Mouse (Mus musculus) small intestine, adult 2 months (tissue): ENCODE measurements at regions not wholly inside any gene's neighbourhood (a gene's known extent, or its start where the extent isn't known, plus 50 kb on each side); places are given as distances from the start of the nearest gene placed in this dataset.

Source experiments
- H3K27ac ChIP-seq: fragments of 200-500 bp; 2 replicates; pipeline ENCODE4 v1.5.1; 2012; ENCODE audit warnings: low read depth, low read length, control low read depth, inconsistent platforms; ENCODE audit not compliant: insufficient read depth
- H3K27me3 ChIP-seq: fragments of 200-500 bp; 2 replicates; pipeline ENCODE4 v1.6.1; 2012; ENCODE audit warnings: mild to moderate bottlenecking, moderate library complexity, low read length, inconsistent platforms; ENCODE audit not compliant: control insufficient read depth, insufficient read depth
- H3K36me3 ChIP-seq: fragments of 200-500 bp; 2 replicates; pipeline ENCODE4 v1.6.1; 2012; ENCODE audit warnings: mild to moderate bottlenecking, low read length, control low read depth, inconsistent platforms; ENCODE audit not compliant: control insufficient read depth, insufficient read depth
- H3K4me1 ChIP-seq: fragments of 200-500 bp; 2 replicates; pipeline ENCODE4 v1.6.1; 2012; ENCODE audit warnings: low read length, inconsistent platforms, mixed read lengths; ENCODE audit not compliant: control insufficient read depth, insufficient read depth, insufficient read length
- H3K4me3 ChIP-seq: fragments of 200-500 bp; 2 replicates; pipeline ENCODE4 v1.5.1; 2012; ENCODE audit warnings: low read depth, mild to moderate bottlenecking, control low read depth, inconsistent platforms, low read length, moderate library complexity
- CTCF ChIP-seq: fragments of 200-500 bp; IDR thresholded peaks from 2 replicates; pipeline ENCODE4 v1.5.1; 2012; ENCODE audit warnings: low read depth, mild to moderate bottlenecking, control low read depth, inconsistent platforms, low read length, moderate library complexity, mixed read lengths; ENCODE audit not compliant: insufficient replicate concordance, insufficient read length; ENCODE audit errors: extremely low read depth
- POLR2A ChIP-seq: fragments of 200-500 bp; IDR thresholded peaks from 2 replicates; pipeline ENCODE4 v1.6.1; 2012; ENCODE audit warnings: low read depth, mild to moderate bottlenecking, control low read depth, inconsistent platforms, low read length, moderate library complexity
- WGBS: fragments of 180-500 bp; shearing (Covaris S2); methylation state at CpG from one replicate; pipeline ENCODE4 v1.1.7; 2018; 5-methylcytosine and 5-hydroxymethylcytosine counted together

DNA sequence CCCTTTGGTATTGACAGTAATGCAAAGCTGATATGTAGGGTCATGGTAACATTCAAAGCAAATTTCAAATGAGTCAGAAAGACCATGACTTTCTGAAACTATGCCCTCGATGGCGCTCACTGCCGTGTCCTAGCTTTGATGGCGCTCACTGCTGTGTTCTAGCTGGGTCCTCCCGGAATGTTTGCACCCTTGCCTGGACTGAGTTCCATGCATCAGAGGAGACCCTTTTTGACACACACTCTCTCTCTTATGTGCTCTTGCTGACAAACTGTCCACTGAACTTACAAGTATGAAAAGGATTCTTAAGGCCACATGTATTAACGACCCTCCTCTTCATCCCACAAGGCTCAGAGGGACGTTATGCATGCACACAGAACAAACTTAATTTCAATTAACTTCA, 94.1 kb downstream of the Dad1 start:
- no peak overlapping the region for H3K27ac ChIP-seq
- H3K4me1 ChIP-seq: peaks cover 2% of the 10 kb centered on the region; the same call in 1 of the 2 replicates
- WGBS: 95% methylated on average over 7 of the region's 7 CpGs
- no peak overlapping the region for H3K4me3 ChIP-seq
- no peak for TF ChIP-seq POLR2A
- no peak for TF ChIP-seq CTCF
- H3K27me3 ChIP-seq: no peaks in the 10 kb centered on the region
- no peaks in the 10 kb centered on the region for H3K36me3 ChIP-seq

DNA sequence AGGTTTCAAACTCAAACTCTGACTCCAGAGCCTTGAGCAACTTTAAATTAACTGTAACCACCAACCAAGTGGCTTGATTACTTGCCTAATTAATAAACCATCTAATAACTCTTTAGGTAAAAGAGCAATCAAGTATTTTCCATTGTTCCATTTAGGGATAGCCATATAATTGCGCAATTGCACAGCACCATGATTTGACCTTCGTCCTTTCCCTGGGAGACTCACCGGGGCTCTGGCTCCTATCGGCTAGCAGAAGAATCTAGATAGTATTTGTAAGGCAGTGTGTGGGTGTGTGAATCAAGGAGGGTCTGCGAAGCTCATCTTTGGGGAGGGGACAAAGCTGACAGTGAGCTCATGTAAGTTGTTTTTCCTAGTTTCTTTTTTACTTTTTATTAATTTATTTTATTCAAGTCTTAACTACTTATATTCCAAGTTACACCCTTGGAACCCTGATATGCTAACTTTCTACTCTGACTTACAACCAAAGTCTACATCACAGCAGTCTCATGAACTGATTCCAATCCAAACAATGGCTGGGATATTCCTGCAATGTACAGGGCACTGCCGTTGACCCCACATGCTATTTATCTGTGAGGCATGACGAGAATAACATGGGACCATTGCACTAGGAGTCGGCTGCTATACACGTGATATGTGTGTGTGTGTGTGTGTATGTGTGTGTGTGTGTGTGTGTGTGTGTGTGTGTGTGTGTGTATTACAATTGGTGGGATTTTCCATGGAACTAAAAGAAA, 95.5 kb downstream of the Dad1 start:
- H3K36me3 ChIP-seq: no peaks in the 10 kb centered on the region
- no peak overlapping the region for H3K27ac ChIP-seq
- H3K4me1 ChIP-seq: peaks cover 2% of the 10 kb centered on the region; the same call in 1 of the 2 replicates
- WGBS: 29% methylated on average over 9 of the region's 9 CpGs
- H3K27me3 ChIP-seq: no peaks in the 10 kb centered on the region
- TF ChIP-seq POLR2A (no peak), CTCF (no peak)
- no peak overlapping the region for H3K4me3 ChIP-seq

DNA sequence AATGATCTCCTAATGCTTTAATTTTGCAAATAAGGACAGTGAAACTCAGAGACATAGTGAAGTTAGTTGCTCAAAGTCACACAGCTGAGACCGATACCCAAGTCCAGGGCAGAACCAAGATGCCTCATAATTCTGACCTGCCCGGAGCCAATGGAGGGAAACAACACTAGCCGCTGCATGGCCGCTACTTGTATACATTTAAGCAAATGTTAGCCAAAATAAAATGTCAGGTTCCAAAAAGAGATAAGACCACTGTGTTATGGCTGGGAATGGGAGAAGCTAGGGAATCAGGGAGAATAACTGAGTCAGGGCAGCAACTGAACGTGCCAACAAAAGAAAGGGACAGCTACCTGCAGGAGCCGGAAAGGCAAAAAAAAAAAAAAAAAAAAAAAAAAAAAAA, 97.4 kb downstream of the Dad1 start:
- TF ChIP-seq CTCF: no peak
- no peak for TF ChIP-seq POLR2A
- no peaks in the 10 kb centered on the region for H3K27me3 ChIP-seq
- H3K4me3 ChIP-seq: no peak overlapping the region
- no peak overlapping the region for H3K27ac ChIP-seq
- peaks cover 2% of the 10 kb centered on the region; the same call in 1 of the 2 replicates for H3K4me1 ChIP-seq
- 82% methylated on average over 6 of the region's 6 CpGs for WGBS
- no peaks in the 10 kb centered on the region for H3K36me3 ChIP-seq

DNA sequence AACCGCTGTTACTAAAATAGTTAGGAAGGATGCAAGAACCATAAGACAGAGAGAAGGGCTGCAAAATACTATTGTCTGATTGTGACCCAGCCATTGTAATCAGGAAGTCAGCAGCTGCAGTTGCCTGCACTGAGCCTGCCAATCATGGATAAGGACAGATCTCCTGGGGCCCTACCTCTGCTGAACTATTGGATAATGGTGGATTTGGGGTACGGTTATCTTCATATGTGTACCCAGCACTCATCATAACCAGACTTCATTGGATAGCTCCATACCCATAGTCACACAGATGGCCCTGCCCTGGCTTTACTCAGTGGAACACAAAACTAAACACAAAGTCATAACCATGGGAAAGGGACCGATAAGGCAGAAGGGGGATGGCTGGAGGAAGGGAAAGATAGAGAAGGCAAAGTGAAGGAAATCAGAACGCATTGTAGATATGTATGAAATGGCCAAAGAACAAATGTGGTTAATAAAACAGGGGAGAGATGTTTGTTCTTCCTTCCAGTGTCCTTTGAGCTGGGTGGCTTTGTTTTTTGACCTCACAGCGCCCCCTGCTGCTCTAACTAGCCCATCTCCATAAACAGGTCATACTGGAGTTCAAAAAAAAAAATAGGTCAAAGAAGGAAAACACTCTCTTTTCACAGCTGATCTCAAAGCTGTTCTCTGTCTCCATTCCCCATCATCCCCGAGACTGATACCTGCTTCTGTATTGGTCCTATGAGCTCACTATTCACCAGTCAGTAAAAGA, 101.2 kb downstream of the Dad1 start:
- no peak overlapping the region for H3K4me3 ChIP-seq
- no peaks in the 10 kb centered on the region for H3K36me3 ChIP-seq
- H3K27me3 ChIP-seq: no peaks in the 10 kb centered on the region
- WGBS: 38% methylated on average over 6 of the region's 6 CpGs
- TF ChIP-seq POLR2A (no peak), CTCF (peak; percentile 27; the same call in 1 of the 2 replicates)
- H3K4me1 ChIP-seq: no peaks in the 10 kb centered on the region
- H3K27ac ChIP-seq: no peak overlapping the region

DNA sequence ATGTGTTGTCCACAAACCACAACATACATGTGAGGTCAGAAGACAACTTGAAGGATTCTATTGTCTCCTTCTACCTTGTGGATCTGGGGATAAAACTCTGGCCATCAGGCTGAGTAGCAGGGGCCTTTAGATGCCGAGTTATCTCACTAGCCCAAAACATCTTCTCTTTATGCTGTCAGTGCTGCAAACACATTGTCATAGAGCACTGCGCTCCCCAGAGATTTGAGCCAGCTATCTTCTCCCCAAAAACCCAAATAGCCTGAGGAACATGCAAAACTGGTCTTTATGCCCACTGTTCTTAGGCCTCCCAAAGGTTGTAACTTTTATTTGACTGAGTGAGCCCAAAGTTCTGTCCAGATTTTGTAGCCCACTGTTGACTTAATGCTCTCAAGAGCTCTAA, 102.0 kb downstream of the Dad1 start:
- H3K4me3 ChIP-seq: no peak overlapping the region
- no peaks in the 10 kb centered on the region for H3K4me1 ChIP-seq
- no peaks in the 10 kb centered on the region for H3K27me3 ChIP-seq
- 94% methylated on average over 2 of the region's 2 CpGs for WGBS
- no peaks in the 10 kb centered on the region for H3K36me3 ChIP-seq
- TF ChIP-seq CTCF: no peak
- no peak for TF ChIP-seq POLR2A
- H3K27ac ChIP-seq: no peak overlapping the region

DNA sequence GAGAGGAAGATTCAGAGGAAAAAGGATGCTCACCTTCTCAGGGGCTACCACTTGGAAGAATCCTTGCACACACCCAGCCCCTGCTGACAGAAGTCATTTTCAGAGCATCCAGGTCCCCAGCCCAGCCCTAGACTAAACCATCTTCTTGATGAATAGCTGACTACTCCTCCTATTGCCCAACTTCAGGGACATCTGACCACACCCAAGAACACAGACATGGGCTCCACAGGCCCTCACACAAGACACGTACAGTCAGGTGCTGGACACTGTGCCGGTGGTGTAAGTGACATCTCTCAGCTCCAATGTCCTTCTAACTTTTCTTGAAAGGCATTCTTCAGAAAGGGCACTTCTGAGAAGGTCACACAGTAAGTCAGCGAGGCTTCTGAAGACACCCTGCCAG, 102.6 kb downstream of the Dad1 start:
- Histone ChIP-seq H3K27me3 (no peaks in the 10 kb centered on the region), H3K36me3 (no peaks in the 10 kb centered on the region), H3K4me1 (no peaks in the 10 kb centered on the region), H3K27ac (no peak overlapping the region), H3K4me3 (no peak overlapping the region)
- no peak for TF ChIP-seq CTCF
- TF ChIP-seq POLR2A: no peak
- 86% methylated on average over 3 of the region's 3 CpGs for WGBS

DNA sequence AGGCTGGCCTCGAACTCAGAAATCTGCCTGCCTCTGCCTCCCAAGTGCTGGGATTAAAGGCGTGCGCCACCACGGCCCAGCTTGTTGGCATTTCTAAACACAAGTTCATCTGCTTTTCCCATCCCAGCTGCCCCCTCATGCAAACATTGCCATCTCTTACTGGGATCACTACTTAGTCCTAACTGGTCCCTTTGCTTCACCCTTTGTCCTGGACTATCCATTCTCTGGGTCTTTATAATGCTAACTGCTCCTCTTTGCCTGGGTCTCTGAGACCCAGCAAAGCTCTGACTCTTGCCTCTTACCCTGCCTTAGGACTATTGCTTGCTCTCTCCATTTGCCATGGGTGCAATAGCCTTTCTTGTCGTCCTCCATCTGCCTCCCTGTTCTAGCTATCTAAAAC, 103.7 kb downstream of the Dad1 start:
- Histone ChIP-seq H3K27ac (no peak overlapping the region), H3K4me1 (no peaks in the 10 kb centered on the region), H3K36me3 (no peaks in the 10 kb centered on the region), H3K4me3 (no peak overlapping the region), H3K27me3 (no peaks in the 10 kb centered on the region)
- 87% methylated on average over 5 of the region's 5 CpGs for WGBS
- TF ChIP-seq CTCF (no peak), POLR2A (no peak)
